Mouse (Mus musculus) gastrocnemius, adult 8-10 months (tissue): ENCODE measurements at regions not wholly inside any gene's neighbourhood (a gene's known extent, or its start where the extent isn't known, plus 50 kb on each side); places are given as distances from the start of the nearest gene placed in this dataset.

Experiments
- DNase-seq, 2 experiments: peaks; one replicate each; pipeline ENCODE4 v3.0.0; 2022; ENCODE audit warnings: low spot score in 2 of 2

DNA sequence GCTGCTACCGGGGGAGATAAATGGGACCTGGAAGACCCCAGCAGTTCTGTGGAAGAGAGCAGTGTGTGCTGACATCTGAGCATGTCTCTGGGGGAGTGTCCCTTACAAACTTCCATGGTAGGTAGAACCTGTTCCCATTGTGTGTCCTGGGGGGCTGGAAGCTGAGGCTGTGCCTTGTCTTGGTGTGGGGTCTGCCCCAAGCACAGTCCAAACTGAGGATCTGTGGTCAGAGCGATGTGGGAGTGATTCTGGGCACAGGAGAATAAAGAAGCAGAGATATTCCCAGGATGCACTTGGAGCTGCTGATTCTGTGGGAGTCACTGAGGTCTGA lies 118.5 kb upstream of the Sulf2 start:
- no peak for DNase-seq

DNA sequence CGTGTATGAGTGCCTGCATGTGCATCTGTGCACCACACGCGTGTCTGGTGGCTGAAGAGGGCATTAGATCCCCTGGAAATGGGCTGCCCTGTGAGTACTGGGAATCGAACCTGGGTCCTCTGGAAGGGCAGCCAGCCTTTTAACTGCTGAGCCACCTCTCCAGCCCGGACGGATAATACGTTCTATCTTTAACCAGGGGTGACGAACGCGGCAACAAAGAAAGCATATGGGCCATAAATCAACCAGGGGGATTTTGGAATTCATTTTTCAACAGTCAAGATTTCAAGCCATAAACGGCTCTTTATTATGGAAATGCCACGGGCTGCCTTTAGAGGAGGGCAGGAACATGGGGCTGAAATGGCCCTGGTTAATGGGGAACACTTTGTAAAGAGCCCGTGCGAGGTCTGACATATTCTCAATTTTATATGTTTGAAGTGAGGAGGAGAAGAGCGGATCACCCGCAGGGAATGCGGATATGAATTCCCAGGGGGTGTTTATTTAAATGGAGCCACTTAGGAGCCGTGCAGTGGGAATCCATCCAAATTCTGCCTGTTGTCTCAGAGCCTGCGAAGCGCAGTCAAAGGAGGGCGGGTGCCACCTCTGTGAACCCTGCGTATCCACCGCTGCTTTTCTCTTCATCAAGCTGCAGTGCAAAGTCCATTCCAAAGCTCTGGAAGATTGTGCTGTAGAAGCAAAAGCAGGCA lies 118.0 kb upstream of the Sulf2 start:
- no peak for DNase-seq

DNA sequence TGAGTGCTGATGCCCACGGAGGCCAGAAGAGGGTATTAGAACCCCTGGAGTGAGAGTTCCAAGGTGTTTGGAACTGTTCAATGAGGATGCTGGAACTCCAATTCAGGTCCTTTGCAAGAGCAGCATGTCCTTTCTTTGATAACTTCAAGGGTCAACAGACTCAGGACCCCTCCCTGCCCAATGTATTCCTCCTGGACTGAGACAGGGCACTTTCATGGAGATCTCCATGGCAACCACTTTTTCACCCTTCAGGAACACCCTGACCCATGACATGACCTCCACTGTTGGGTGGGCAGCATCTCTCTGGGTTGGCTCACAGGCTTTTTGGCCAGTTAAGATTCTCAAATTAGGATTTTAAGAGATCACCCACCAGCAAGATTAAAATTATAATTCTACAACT lies 117.4 kb upstream of the Sulf2 start:
- no peak for DNase-seq

DNA sequence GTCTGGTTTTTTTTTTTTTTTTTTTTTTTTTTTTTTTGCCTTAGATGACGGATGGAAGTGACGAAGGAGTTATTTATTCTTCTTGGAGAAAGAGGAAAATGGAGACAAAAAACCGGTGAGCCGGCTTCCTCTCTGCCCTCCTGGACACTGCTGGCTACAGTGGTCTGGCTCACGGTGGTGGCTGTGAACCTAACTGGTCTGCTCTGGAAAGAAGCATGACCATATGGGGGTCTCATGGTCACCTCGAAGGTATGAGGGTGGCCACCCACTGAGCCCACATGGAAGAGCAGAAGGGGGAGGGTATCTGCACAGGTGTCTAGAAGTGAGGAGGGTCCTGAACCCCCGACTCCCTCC lies 116.7 kb upstream of the Sulf2 start:
- DNase-seq, result no peak

DNA sequence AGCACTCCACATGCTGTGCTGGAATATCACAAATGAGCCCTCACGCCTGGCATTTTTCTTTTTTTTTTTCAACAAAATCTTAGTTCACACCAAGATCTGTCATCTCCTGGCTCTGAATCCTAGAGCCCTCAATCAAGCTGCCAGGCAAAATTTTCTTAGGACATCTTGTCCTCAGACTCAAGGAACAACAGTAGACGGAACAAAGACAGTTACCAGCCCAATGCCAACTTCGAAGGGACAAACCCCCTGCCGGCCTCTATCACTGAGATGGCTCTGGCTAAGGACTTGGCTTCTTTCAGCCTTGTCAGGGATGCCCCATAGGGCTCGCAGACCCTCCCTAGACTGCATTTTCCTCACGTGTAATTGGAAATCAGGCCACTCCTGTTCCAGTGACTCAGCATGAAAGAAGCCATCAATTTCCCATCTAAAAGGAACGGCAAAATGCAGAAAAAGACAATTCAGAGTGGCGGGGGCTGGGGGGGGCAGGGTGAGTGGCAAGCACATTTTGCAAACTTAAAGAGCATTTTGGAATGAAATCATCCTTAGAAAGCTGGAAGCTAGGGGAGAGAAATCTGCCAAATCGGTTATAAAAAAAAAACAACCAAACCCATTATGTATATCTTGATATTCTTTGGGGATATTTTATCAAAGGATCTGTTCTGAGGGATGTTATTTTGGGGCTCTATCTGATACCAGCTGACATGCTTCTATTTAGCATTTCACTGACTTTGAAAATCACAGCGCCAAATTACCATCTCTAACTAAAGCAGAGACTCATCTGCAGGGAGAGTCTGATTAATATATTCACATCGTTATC lies 116.1 kb upstream of the Sulf2 start:
- no peak for DNase-seq

DNA sequence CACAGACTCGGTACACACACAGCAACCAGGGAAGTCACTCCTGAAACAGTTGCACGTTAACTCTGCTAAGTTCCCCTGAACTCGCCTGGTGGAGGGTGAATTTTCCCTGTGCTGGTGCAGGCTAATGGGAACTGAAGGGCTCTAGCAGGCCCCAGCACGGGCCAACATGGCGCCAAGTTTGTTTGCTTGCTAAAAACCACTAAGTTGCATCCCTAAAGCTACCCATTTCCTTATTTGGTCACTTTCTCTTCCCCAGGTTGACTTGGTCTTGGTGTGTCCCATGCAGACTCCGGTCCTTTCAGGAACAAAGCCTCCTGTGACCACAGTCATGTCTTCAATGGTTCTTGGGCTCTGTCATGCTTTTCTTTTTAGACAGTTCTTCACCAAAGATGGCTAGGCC lies 114.5 kb upstream of the Sulf2 start:
- no peak for DNase-seq

DNA sequence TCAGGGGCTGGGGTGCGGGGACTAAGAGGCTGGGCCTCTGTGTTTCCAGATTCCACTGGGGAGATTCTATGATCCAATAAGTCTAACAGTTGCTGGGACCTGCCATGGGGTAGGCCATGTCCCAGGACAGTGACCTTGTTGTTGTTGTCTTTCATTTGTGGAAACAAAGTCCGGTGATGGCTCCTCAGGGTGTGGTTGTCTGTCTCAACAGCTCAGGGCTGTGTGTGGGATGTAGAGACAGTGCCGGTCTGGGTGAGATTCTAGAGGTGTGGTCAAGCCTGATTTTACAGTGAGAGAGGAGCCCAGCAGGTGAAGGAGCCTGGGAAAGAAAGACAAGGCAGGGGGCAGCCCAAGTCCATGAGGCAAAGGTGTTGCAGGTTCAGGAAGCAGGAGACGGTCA lies 111.5 kb upstream of the Sulf2 start:
- DNase-seq, result no peak

DNA sequence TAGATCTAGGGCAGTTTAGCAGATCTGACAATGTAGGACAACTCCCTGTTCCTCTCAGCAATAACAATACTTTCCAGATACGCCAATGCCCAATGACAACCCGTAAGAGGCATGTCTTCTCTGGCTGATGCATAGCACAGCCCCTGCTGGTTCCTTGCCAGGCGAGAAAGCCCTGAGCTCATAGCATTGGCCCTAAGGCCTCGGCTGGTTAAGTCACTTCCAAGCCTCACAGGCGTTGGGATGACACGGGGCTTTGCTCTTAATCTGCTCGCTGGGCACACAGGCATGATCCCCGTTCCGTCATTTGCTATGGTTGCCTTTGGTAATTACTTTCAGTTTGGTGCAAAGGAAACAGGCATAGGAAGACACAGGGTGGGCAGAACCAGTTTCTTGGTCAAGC lies 111.0 kb upstream of the Sulf2 start:
- DNase-seq, result no peak

DNA sequence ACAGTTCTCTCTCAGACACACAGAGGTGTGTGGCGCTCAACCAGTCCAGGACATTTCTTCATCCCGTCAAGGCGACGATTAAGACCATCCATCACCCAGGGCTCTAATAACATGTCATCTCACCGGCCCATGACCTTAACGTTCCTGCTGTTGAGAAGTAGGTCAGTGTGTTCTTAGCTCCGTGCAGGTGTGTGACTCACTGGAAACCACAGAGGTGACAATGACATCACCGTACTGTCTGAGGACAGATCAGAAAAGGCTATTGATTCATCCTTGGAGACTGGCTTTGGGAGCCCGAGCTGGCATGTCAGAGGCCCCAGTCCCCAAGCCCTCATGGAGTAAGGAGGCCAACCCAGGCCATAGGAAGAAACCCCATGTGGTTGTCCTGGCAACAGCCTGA lies 109.3 kb upstream of the Sulf2 start:
- DNase-seq, result no peak

DNA sequence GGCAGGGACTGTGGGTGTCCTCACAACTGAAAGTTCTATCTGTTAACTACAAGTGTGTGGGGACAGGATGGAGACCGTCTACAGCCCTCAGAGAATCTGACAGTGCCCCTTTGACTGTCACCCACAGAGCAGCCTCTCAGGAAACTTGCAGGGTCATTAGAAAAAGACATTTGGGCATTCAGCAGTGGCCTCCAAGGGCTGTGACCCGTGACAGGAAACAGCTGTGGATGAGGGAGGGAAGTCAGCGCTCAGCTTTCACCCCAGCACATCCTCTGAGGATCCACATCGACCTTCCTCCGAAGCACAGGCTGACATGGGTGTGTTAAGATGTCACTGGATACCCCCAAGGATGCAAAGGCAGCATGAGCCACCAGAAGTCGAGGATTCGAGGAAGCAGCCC lies 106.3 kb upstream of the Sulf2 start:
- no peak for DNase-seq

DNA sequence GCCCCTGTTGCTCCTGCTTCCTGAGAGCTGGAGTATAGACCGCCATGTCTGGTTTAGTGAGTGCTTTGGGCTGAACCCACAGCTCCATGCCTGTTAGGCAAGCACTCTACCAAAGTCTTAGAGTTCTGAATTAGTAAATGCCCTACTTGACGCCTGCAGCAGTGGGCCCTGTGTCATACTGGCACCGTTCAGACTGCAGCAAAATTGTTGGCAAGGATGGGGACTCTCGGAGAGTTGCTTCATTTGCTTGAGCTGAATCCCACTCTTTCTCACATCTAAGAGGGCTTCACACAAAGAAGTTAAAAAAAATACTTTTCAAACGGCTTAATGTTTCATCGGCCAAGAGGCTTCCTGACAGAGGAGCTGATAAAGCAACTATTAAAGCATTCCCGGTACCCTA lies 105.6 kb upstream of the Sulf2 start:
- DNase-seq, result no peak

DNA sequence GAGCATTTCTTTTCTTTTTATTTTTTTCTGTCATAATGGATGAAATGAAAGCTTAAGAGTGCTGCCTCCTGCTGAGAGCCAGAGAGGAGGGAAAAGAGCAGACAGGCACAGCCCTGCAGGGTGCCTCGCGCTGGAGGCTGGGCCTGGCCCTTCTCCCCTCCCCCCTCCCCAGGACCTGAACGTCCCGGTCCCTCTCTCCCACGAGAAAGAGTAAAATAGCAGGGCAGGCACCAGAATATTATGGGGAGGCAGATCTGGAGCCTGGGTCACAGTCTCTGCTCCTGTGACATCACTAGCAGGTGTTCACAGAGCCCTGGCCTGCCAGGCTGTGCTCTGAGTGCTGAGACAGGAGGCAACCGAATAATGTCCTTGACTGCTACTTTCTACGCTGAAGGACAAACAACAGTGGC lies 103.3 kb upstream of the Sulf2 start:
- no peak for DNase-seq

DNA sequence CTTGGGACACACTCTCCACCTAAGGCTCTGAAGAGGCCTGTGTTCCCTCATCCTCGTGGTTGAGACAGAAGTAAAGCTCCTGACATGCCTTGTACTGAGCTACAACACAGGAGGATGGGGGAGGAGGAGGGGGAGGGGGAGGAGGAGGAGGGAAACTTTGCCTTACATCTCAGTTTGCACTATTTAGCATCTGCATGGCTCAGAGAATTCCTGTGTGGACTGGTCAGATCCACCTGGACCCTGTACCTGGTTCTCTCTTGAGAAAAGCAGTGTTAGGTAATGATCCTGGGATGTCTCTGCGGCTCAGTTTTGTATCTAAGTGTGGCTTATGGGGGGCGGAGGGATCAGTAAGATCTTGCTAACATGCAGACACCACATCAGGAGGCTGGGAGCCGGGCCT lies 102.2 kb upstream of the Sulf2 start:
- no peak for DNase-seq

DNA sequence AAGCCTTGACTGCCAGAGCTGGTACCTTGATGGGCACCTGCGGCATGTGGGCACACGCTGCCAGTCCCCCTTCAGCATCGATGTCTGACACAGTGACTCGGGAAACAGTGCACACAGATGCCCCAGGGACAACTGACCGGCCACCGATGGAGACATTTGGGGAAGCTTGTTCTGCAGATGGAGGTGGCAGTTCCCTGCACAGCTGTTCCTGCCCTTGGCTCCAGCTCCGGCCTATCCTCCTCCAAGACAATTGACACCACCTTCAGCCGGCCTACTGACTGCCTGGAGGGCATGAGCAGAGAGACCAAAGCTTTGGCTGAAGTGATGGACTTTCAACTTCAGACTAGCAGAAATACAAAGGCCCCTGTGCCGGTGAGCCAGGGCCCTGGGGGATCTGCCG lies 100.7 kb upstream of the Sulf2 start:
- no peak for DNase-seq

DNA sequence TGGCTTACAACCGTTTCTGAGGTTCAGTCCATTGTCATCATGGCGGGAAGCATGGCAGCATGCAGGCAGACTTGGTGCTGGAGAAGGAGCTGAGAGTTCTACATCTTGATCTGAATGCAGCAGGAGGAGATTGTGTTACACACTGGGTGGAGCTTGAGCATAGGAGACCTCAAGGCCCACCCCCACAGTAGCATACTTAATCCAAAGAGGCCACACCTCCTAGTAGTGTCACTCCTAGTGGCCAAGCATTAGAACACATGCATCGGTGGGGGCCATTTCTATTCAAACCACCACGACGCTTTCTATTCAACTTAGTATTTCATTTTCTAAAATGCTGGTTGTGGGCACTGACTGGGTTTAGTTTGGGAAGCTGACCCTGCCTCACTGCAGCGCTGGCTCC lies 99.1 kb upstream of the Sulf2 start:
- no peak for DNase-seq

DNA sequence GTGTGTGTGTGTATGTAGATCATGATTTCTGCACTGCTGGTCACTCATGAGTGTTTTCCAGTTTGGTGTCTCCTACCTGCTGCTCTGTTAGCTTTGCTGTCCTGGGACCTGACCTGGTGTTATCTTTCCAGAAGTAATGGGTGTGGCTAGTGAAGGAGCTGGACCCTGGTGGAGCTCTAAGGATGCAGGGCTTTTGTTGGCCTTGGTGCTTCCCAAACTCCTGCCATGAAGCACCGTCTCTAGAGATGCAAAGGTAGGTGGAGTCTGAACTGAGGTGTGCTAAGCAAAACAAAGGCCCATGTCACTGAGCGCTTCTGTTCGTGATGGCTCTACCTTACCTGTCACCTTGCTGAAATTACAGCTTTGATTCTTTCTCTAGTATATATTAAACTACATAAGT lies 96.6 kb upstream of the Sulf2 start:
- no peak for DNase-seq

DNA sequence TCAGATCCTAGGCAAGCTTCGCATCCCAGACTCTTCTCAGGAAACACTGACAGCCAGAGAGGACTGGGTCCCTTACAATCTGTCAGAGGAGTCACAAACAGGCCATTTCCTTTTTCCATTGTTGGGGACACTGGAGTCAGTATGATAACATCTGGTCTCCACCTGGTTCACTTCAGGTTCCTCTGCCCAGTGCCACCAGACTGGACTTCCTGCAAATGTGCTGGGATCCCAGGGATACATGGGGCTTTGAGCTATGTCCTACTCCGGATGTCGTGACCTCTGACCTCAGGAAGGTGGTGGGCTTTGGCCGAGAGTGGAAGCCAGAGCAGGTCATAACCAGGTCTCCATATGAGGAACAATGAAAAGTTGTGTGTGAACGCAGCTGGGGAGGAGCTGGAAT lies 96.0 kb upstream of the Sulf2 start:
- DNase-seq, result no peak

DNA sequence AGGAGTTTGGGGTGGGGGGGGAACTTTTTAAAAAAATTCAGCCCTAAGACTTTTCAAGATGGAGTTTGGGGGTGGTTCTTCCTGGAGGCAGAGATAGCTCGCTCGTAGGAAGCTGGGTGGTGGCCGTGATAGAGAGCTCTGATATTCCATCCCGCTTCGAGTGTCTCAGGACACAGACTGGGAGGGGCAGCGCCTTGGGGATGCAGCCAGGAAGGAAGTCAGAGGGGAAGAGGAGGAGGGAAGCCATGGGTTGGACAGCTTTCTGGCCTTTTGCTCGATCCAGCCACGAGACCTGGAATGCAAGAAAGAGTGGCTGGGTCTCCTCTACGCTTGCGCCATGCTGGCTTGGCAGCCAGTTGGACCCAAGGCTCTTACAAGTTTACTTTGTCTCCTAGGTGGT lies 95.1 kb upstream of the Sulf2 start:
- DNase-seq, result no peak

DNA sequence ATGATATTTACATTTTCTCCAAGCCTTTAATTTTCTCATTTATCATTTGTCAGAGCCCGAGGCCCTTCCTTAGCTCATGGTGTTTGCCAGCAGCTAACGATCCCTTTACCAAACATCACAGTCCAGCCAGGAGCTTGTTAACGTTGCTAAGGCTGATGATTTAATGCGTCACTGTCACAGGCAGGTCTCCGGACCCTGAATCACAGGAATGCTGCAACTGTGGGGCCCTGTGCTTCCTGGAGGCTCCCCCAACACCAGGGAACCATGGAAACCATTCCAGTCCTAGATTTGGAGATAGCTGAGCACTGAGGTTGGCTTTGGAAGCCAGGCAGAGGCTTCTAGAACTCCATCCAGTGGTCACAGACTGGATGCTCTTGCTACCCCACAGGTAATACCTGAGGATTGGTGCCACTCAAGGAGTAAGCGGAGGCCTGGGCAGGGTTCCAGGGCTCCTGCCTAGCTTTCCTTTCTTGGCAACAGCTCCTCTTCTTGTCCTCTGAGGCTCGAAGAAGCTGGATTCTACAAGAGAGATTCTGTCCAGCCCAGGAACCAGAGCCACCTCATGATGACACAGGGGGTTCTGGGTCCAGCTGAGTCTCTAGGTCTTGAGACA lies 94.0 kb upstream of the Sulf2 start:
- DNase-seq, result no peak

DNA sequence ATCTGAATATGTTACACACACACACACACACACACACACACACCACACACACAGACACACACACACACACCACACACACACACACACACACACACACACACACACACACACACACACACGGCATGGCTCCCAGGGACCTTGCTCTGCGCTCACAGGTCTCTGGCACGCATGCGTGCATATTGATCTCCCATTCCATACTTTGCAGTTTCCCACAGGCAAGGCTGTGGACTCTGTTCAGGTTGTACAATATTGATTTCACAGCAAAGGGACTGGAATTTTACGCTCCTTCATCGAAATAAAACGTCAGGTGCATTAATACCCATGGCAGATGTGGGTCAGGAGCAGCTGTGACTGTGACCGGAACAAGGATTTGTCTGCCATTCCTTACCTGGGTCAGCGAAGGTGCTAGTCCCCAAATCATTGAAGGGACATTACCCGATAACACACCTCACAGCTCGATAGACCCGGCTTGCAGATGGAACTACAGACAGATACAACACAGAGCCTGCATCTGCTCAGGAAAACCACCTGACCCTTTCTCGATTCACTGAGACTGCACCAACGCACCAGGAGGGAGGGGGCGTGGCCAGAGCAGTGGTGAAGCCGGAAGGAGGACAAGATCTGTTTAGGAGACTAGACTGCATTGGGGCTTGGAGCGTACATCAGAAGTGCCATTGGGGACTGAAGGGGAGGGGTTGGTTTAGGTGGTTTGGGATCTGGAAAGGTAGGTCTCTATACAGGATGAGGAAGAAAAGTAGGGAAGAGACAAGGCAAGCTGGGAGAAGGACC lies 91.1 kb upstream of the Sulf2 start:
- no peak for DNase-seq

DNA sequence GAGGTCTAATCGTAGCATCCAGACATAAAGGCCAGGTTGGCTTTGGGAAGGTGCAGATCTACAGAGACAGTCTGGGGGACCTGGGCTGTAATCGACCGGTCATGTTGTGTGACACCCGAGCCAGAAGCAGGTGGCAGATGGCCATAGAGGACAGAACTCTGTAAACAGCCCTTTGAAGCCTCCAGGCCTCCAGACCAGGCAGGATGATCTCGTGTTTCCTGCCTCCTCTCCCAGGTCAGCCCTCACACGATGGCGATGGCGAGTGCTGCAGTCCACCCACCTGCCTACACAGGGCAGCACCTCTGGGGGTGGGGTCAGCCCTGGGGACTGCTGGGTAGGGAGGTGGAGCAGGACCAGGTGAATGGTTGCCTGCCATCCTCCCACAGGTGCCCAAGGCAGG lies 89.8 kb upstream of the Sulf2 start:
- DNase-seq, result no peak

DNA sequence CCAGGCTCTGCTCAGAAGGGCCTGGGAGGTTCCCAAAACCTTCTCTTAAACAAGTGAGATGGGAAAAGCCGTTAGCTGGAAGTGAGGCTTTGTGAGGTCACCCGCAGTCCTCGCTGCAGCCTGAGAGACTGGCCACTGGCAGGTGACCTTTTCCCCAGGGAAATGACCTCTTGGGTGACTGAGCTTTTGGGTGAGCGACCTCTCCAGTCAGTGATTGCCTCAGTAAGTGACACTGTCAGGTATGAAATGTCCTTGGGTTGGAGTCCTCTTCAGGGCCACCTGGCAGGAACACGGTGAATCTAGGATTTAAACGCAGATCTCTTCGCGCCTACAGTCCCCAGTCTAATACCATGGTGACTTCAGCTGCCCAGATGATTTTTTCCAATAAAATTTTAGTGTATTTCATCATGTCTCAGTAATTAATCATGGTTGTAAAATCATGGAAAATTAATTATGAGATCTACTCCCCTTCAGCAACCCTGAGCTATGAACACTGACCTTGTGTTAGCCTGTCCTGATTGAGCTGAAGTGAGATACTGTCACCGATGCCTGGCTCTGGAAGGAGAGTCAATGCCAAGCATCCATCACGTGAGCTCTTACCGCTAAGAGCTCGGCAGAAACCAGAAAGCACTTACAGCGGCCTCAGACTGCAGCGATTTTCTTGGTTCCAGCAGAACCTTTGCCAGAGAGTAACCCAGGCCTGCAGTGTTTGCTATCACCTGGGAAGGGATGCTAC lies 87.5 kb upstream of the Sulf2 start:
- DNase-seq, result no peak
